Mouse (Mus musculus): ENCODE measurements around the gene Slc25a48. TPM values are rescaled to one million over a fixed set of nuclear protein-coding genes. Genes with fewer than 3 reads are reported as not detected.
A peak's percentile ranks its signal among the peaks of the same experiment; 100 is the strongest.

Gene Slc25a48
- total RNA-seq, 2 experiments from 2014 or later = 2.3 to 2.8 TPM

- no peak for DNase-seq
Observed at GRCm38 (mm10) chr13:56509796-56510195, 71.6 kb downstream of the Slc25a48 start.

- DNase-seq = no peak
Observed at GRCm38 (mm10) chr13:56513595-56513994, 75.4 kb downstream of the Slc25a48 start.

GRCm38 (mm10) chr13:56516311-56516710, 78.2 kb downstream of the Slc25a48 start:
- no peak for DNase-seq

DNA sequence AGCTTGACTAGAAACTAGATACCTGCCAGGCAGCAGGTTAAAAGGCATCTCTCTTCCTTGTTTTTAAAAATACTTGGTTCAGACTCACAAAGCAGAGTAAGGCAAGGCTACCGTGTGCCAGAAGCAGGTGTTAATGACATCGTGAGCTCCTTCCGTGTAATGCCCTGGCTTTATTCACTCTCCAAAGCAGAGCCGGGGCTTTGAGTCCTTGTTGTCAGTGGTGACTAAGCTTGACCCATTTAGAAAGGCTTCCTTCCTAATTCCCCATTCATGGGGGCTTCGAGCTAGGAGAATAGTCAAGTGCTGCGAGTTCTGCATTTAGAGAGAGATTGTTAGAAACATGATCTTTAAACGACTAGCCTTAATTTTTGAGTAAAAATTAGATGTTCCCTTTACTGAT, 78.7 kb downstream of the Slc25a48 start:
- DNase-seq = no peak

GRCm38 (mm10) chr13:56522081-56522820, 84.1 kb downstream of the Slc25a48 start, which contains the start of gene Fbxl21:
Fbxl21 (plus strand) TSS chr13:56522472.
- DNase-seq = peak; percentile 96 to 98

GRCm38 (mm10) chr13:56522821-56523167, 84.6 kb downstream of the Slc25a48 start:
- no peak for DNase-seq

Other genes starting within 250 kb of the Slc25a48 start
- not detected for gene Neurog1, start 186.2 kb upstream of the Slc25a48 start, total RNA-seq (2021)
- 10 to 100 TPM; 34.9 to 36.1 TPM for gene Cxcl14, start 141.8 kb upstream of the Slc25a48 start, total RNA-seq (2021)
- gene Gm3045, start 11.8 kb upstream of the Slc25a48 start, total RNA-seq (2021) = not detected
- gene Il9, start 43.9 kb downstream of the Slc25a48 start, total RNA-seq (2021) = not detected
- 1 to 10 TPM; 2.0 to 5.5 TPM for gene Fbxl21, start 84.1 kb downstream of the Slc25a48 start, total RNA-seq (2021)
- gene Lect2, start 110.1 kb downstream of the Slc25a48 start, total RNA-seq (2021) = not detected
- gene Tgfbi, start 171.2 kb downstream of the Slc25a48 start, total RNA-seq (2021) = 10 to 100 TPM; 33.1 to 50.2 TPM